8 mouse cellular contexts compared by ENCODE assay signal in the genomic region with DNA sequence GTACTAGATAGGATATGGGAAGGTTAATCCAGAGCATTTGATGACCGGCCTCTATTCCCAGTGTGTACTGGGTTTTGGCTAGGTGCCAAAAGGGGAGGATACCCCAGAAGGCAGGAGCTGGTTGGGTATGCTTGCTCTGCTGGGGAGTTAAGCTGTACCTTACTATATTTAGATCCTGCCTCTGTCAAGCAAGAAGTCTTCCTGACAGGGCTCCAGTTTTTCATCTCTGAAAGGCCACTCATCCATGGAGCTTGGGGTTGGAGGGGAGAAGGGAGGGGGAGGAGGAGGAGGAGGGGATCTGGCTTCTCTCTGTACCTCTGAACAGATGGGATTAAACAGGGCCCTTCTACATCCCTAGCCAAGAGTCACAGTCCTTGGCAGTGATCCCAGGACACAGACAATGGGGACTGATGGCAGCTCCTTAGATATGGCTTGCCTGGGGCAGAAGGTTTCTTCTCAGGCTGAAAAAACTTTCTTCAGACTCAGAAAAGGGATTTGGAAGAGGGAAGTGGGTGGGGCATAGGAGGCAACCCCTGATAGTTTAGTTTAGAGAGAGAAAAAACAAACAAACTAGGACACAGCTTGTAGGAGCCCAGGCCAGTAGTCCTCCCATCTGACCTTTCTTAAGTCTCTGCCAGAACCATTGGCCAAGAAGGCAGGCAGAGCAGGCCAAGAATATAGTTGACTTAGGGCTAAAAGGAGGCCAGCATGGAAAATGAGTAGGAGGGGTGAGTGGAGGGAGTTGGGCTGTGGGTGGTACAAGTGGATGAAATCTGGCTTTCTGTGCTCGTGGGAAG.
A peak's percentile ranks its signal among the peaks of the same experiment; 100 is the strongest.
DNase-seq lines count a peak whose midpoint lies in the region; ATAC-seq lines count a peak whose summit lies in the region.

No protein-coding gene starts in this region.

- DNase-seq in forebrain, embryonic 11.5 days (ENCODE audit: low spot score): no peak
- DNase-seq in forebrain, embryonic 10.5 days (ENCODE audit: extremely low spot score, low spot score): no peak
- DNase-seq in kidney, postnatal 10 days: peak; percentile 67
- peak; percentile 80 to 81 for DNase-seq in right cerebral cortex, postnatal 10 days (ENCODE audit: low spot score in 2 of 2)
- DNase-seq in yolk sac, embryonic 10.5 days (ENCODE audit: low spot score): no peak

- peak; percentile 61; the same call in 1 of the 2 replicates for ATAC-seq in forebrain, embryonic 11.5 days (replicated peaks; ENCODE audit: low FRiP score)
- peak; percentile 96 for ATAC-seq in forebrain, embryonic 15.5 days (replicated peaks)
- ATAC-seq in heart, embryonic 15.5 days (replicated peaks; ENCODE audit: insufficient number of reproducible peaks, insufficient read depth, low FRiP score, low read depth): peak; percentile 91
- peak; percentile 39; the same call in 1 of the 2 replicates for ATAC-seq in liver, embryonic 16.5 days (ENCODE audit: low read depth)

- no peaks in the 10 kb centered on the region for H3K27me3 ChIP-seq in forebrain, embryonic 11.5 days (ENCODE audit: control insufficient read depth, insufficient read depth, low read length)
- no peaks in the 10 kb centered on the region for H3K27me3 ChIP-seq in forebrain, embryonic 10.5 days (ENCODE audit: poor library complexity, severe bottlenecking)
- no peaks in the 10 kb centered on the region for H3K27me3 ChIP-seq in forebrain, embryonic 15.5 days
- H3K27me3 ChIP-seq in heart, embryonic 15.5 days: no peaks in the 10 kb centered on the region
- no peaks in the 10 kb centered on the region for H3K27me3 ChIP-seq in liver, embryonic 16.5 days (ENCODE audit: control insufficient read depth, insufficient read depth, low read depth, low read length)

- H3K4me3 ChIP-seq in forebrain, embryonic 11.5 days (ENCODE audit: low read depth, low read length): no peak overlapping the region
- H3K4me3 ChIP-seq in forebrain, embryonic 10.5 days: no peak overlapping the region
- no peak overlapping the region for H3K4me3 ChIP-seq in forebrain, embryonic 15.5 days
- H3K4me3 ChIP-seq in heart, embryonic 15.5 days: no peak overlapping the region
- H3K4me3 ChIP-seq in liver, embryonic 16.5 days (ENCODE audit: low read depth, low read length): no peak overlapping the region

- H3K4me1 ChIP-seq in forebrain, embryonic 11.5 days (replicated peaks; ENCODE audit: control insufficient read depth, insufficient read depth, low read length): no peaks in the 10 kb centered on the region
- H3K4me1 ChIP-seq in forebrain, embryonic 10.5 days: no peaks in the 10 kb centered on the region
- peaks cover 8% of the 10 kb centered on the region; the same call in 1 of the 2 replicates for H3K4me1 ChIP-seq in forebrain, embryonic 15.5 days
- peaks cover 11% of the 10 kb centered on the region; the same call in 1 of the 2 replicates for H3K4me1 ChIP-seq in heart, embryonic 15.5 days (replicated peaks)
- H3K4me1 ChIP-seq in liver, embryonic 16.5 days (ENCODE audit: control insufficient read depth, low read depth, low read length): no peaks in the 10 kb centered on the region

- H3K36me3 ChIP-seq in forebrain, embryonic 11.5 days (ENCODE audit: control insufficient read depth, insufficient read depth, low read length): no peaks in the 10 kb centered on the region
- no peaks in the 10 kb centered on the region for H3K36me3 ChIP-seq in forebrain, embryonic 10.5 days (replicated peaks)
- H3K36me3 ChIP-seq in forebrain, embryonic 15.5 days: no peaks in the 10 kb centered on the region
- H3K36me3 ChIP-seq in heart, embryonic 15.5 days: no peaks in the 10 kb centered on the region
- no peaks in the 10 kb centered on the region for H3K36me3 ChIP-seq in liver, embryonic 16.5 days (ENCODE audit: control insufficient read depth, insufficient read depth)

- no peak overlapping the region for H3K4me2 ChIP-seq in forebrain, embryonic 11.5 days (ENCODE audit: low read depth, low read length, severe bottlenecking)
- no peak overlapping the region for H3K4me2 ChIP-seq in forebrain, embryonic 15.5 days (replicated peaks)
- H3K4me2 ChIP-seq in heart, embryonic 15.5 days: no peak overlapping the region
- H3K4me2 ChIP-seq in liver, embryonic 16.5 days (ENCODE audit: low read depth, low read length): no peak overlapping the region

- H3K27ac ChIP-seq in forebrain, embryonic 11.5 days (ENCODE audit: low read depth, low read length): no peak overlapping the region
- no peak overlapping the region for H3K27ac ChIP-seq in forebrain, embryonic 10.5 days
- no peak overlapping the region for H3K27ac ChIP-seq in forebrain, embryonic 15.5 days (replicated peaks)
- peak overlapping the region; percentile 51 for H3K27ac ChIP-seq in heart, embryonic 15.5 days
- no peak overlapping the region for H3K27ac ChIP-seq in liver, embryonic 16.5 days (ENCODE audit: low read length)

- H3K9me3 ChIP-seq in forebrain, embryonic 11.5 days (ENCODE audit: control insufficient read depth, low read length): no peaks in the 10 kb centered on the region
- no peaks in the 10 kb centered on the region for H3K9me3 ChIP-seq in forebrain, embryonic 10.5 days
- H3K9me3 ChIP-seq in forebrain, embryonic 15.5 days: no peaks in the 10 kb centered on the region
- no peaks in the 10 kb centered on the region for H3K9me3 ChIP-seq in heart, embryonic 15.5 days (replicated peaks)
- H3K9me3 ChIP-seq in liver, embryonic 16.5 days (replicated peaks; ENCODE audit: control insufficient read depth, low read length): no peaks in the 10 kb centered on the region

- WGBS in forebrain, embryonic 11.5 days: 67% methylated on average over 2 of the region's 2 CpGs
- WGBS in forebrain, embryonic 10.5 days: 79% methylated on average over 2 of the region's 2 CpGs
- 36% methylated on average over 2 of the region's 2 CpGs for WGBS in forebrain, embryonic 15.5 days
- 25% methylated on average over 2 of the region's 2 CpGs for WGBS in heart, embryonic 15.5 days
- 48% methylated on average over 2 of the region's 2 CpGs for WGBS in liver, embryonic 16.5 days (ENCODE audit: insufficient replicate concordance)

- H3K9ac ChIP-seq in forebrain, embryonic 11.5 days (ENCODE audit: low read length): no peak overlapping the region
- no peak overlapping the region for H3K9ac ChIP-seq in forebrain, embryonic 15.5 days (replicated peaks)
- H3K9ac ChIP-seq in heart, embryonic 15.5 days: no peak overlapping the region
- H3K9ac ChIP-seq in liver, embryonic 16.5 days (ENCODE audit: low read depth, low read length): no peak overlapping the region

Comparison
In these comparisons a context has a peak if more than half of its experiments do, and no peak if none do; other contexts are left out.
1. ATAC-seq: peak in every context shown above with its lines; median percentile 96 in forebrain, embryonic 15.5 days; 91 in heart, embryonic 15.5 days; 61 in forebrain, embryonic 11.5 days; 39 in liver, embryonic 16.5 days.
2. DNase-seq: peak in kidney, postnatal 10 days (single experiment) and right cerebral cortex, postnatal 10 days (2 of 2); none in forebrain, embryonic 11.5 days (single experiment), forebrain, embryonic 10.5 days (single experiment) and yolk sac, embryonic 10.5 days (single experiment).